Mouse (Mus musculus): ENCODE data around the gene Stmn1.

Gene Stmn1

GRCm38 (mm10) chr4:134457130-134457825 lies 10.8 kb upstream of the Stmn1 start:
- DNase-seq (ENCODE audit: inconsistent age in 2 of 2, low spot score in 1 of 2) = no peak

GRCm38 (mm10) chr4:134458856-134459255 lies 9.3 kb upstream of the Stmn1 start:
- DNase-seq (ENCODE audit: inconsistent age in 2 of 2, low spot score in 1 of 2) = no peak

- DNase-seq (ENCODE audit: inconsistent age in 2 of 2, low spot score in 1 of 2) = no peak
Observed at GRCm38 (mm10) chr4:134460277-134460676, 7.8 kb upstream of the Stmn1 start.

GRCm38 (mm10) chr4:134461252-134461651 lies 6.9 kb upstream of the Stmn1 start:
- no peak for DNase-seq (ENCODE audit: inconsistent age in 2 of 2, low spot score in 1 of 2)

GRCm38 (mm10) chr4:134465789-134466188 lies 2.3 kb upstream of the Stmn1 start:
- no peak for DNase-seq (ENCODE audit: inconsistent age in 2 of 2, low spot score in 1 of 2)

GRCm38 (mm10) chr4:134466381-134467262 lies 1.5 kb upstream of the Stmn1 start:
- DNase-seq (ENCODE audit: inconsistent age in 2 of 2, low spot score in 1 of 2) = no peak

- peak in 1 of 2 experiments; percentile 68 for DNase-seq (ENCODE audit: inconsistent age in 2 of 2, low spot score in 1 of 2)
Observed at GRCm38 (mm10) chr4:134467435-134468214, 495 bp upstream of the Stmn1 start.

- DNase-seq (ENCODE audit: inconsistent age in 2 of 2, low spot score in 1 of 2) = peak; percentile 93 to 97
Observed at GRCm38 (mm10) chr4:134468578-134469266, 602 bp downstream of the Stmn1 start.

- no peak for DNase-seq (ENCODE audit: inconsistent age in 2 of 2, low spot score in 1 of 2)
Observed at GRCm38 (mm10) chr4:134469341-134469796, 1.2 kb downstream of the Stmn1 start.

- DNase-seq (ENCODE audit: inconsistent age in 2 of 2, low spot score in 1 of 2) = no peak
Observed at GRCm38 (mm10) chr4:134469985-134470384, 1.9 kb downstream of the Stmn1 start.

- DNase-seq (ENCODE audit: inconsistent age in 2 of 2, low spot score in 1 of 2) = no peak
Observed at GRCm38 (mm10) chr4:134471469-134471868, 3.3 kb downstream of the Stmn1 start.

GRCm38 (mm10) chr4:134473764-134474163 lies 5.6 kb downstream of the Stmn1 start:
- no peak for DNase-seq (ENCODE audit: inconsistent age in 2 of 2, low spot score in 1 of 2)

- DNase-seq (ENCODE audit: inconsistent age in 2 of 2, low spot score in 1 of 2) = no peak
Observed at GRCm38 (mm10) chr4:134474240-134474639, 6.1 kb downstream of the Stmn1 start.

GRCm38 (mm10) chr4:134476899-134477298 lies 8.8 kb downstream of the Stmn1 start:
- peak in 1 of 2 experiments; percentile 22 for DNase-seq (ENCODE audit: inconsistent age in 2 of 2, low spot score in 1 of 2)

- peak; percentile 90 to 97 for DNase-seq (ENCODE audit: inconsistent age in 2 of 2, low spot score in 1 of 2)
Observed at GRCm38 (mm10) chr4:134478031-134478430, 9.9 kb downstream of the Stmn1 start.

GRCm38 (mm10) chr4:134479839-134480238 lies 11.7 kb downstream of the Stmn1 start:
- no peak for DNase-seq (ENCODE audit: inconsistent age in 2 of 2, low spot score in 1 of 2)

- DNase-seq (ENCODE audit: inconsistent age in 2 of 2, low spot score in 1 of 2) = peak; percentile 77 to 92
Observed at GRCm38 (mm10) chr4:134480864-134481263, 12.7 kb downstream of the Stmn1 start.

GRCm38 (mm10) chr4:134481270-134481669 lies 13.2 kb downstream of the Stmn1 start:
- no peak for DNase-seq (ENCODE audit: inconsistent age in 2 of 2, low spot score in 1 of 2)

GRCm38 (mm10) chr4:134482442-134482841 lies 14.3 kb downstream of the Stmn1 start:
- DNase-seq (ENCODE audit: inconsistent age in 2 of 2, low spot score in 1 of 2) = no peak

- DNase-seq (ENCODE audit: inconsistent age in 2 of 2, low spot score in 1 of 2) = peak in 1 of 2 experiments; percentile 76
Observed at GRCm38 (mm10) chr4:134483078-134483688, 15.1 kb downstream of the Stmn1 start.

All from adrenal gland, adult (tissue).